Mouse (Mus musculus) lung, embryonic 14.5 days (tissue): Measurements from ENCODE around the gene Dhx35. TPM values are rescaled to one million over a fixed set of nuclear protein-coding genes. Genes with fewer than 3 reads are reported as not detected.
A peak's percentile ranks its signal among the peaks of the same experiment; 100 is the strongest.

Experiments used
- ATAC-seq: fragments of 200-750 bp; cut with Nextera tagmentation; 2 replicates; pipeline ENCODE4 v1.8.0; 2017; ENCODE audit warnings: mild to moderate bottlenecking, moderate TSS enrichment, moderate library complexity; ENCODE audit not compliant: insufficient read depth
- DNase-seq: peaks from one replicate; pipeline ENCODE4 v3.0.0-alpha.2; 2015
- H3K27ac ChIP-seq: fragments of 300-500 bp; sonication (generic); 2 replicates; pipeline ENCODE4 v1.5.1; 2014; ENCODE audit warnings: low read depth, mild to moderate bottlenecking, moderate library complexity
- H3K27me3 ChIP-seq: fragments of 300-500 bp; sonication (generic); 2 replicates; pipeline ENCODE4 v1.6.1; 2014; ENCODE audit warnings: low read length, control low read depth; ENCODE audit not compliant: insufficient read depth
- H3K36me3 ChIP-seq: fragments of 300-500 bp; sonication (generic); 2 replicates; pipeline ENCODE4 v1.6.1; 2014; ENCODE audit warnings: control low read depth; ENCODE audit not compliant: insufficient read depth
- H3K4me1 ChIP-seq: fragments of 300-500 bp; sonication (generic); 2 replicates; pipeline ENCODE4 v1.6.1; 2014; ENCODE audit warnings: antibody characterized with exemption, control low read depth; ENCODE audit not compliant: insufficient read depth
- H3K4me2 ChIP-seq: fragments of 300-500 bp; sonication (generic); 2 replicates; pipeline ENCODE4 v1.6.1; 2014; ENCODE audit warnings: mild to moderate bottlenecking
- H3K4me3 ChIP-seq: fragments of 300-500 bp; sonication (generic); 2 replicates; pipeline ENCODE4 v1.5.1; 2014; ENCODE audit warnings: low read depth, low read length
- H3K9ac ChIP-seq: fragments of 300-500 bp; sonication (generic); 2 replicates; pipeline ENCODE4 v1.6.1; 2014
- H3K9me3 ChIP-seq: fragments of 300-500 bp; sonication (generic); 2 replicates; pipeline ENCODE4 v1.6.1; 2016; ENCODE audit warnings: low read depth, low read length, control low read depth
- CTCF ChIP-seq: IDR thresholded peaks from 2 replicates; pipeline ENCODE4 v1.5.1; 2016; ENCODE audit warnings: antibody characterized with exemption, low read depth
- WGBS: fragments of 180-500 bp; shearing (Covaris S2); extraction: QIAGEN DNeasy Blood & Tissue Kit; methylation state at CpG from one replicate; pipeline ENCODE4 v1.1.7; 2014; 5-methylcytosine and 5-hydroxymethylcytosine counted together
- polyA plus RNA-seq: library from polyadenylated mRNA; unstranded; fragments of >200 nt; fragmentation: Nextera tagmentation; extraction: Ambion mirVana; gene quantifications from 2 replicates; pipeline ENCODE4 v1.2.1, GENCODE M21; 2014

The Dhx35 gene
- polyA plus RNA-seq, 1 experiment from 2014 or later: 17.1 TPM

- H3K27me3 ChIP-seq: no peaks in the 10 kb centered on the region
- H3K9ac ChIP-seq: no peak overlapping the region
- no peak for TF ChIP-seq CTCF
- no peak for ATAC-seq
- H3K4me2 ChIP-seq: no peak overlapping the region
- no peak overlapping the region for H3K27ac ChIP-seq
- no peak overlapping the region for H3K4me3 ChIP-seq
- H3K4me1 ChIP-seq: no peaks in the 10 kb centered on the region
- no peaks in the 10 kb centered on the region for H3K9me3 ChIP-seq
- 96% methylated on average over 8 of the region's 8 CpGs for WGBS
- DNase-seq: no peak
- peaks cover 30% of the 10 kb centered on the region for H3K36me3 ChIP-seq
Observed at GRCm38 (mm10) chr2:158800788-158801187, 6.2 kb downstream of the Dhx35 start.

- Histone ChIP-seq H3K4me3 (no peak overlapping the region), H3K9ac (no peak overlapping the region), H3K27me3 (no peaks in the 10 kb centered on the region), H3K4me2 (no peak overlapping the region), H3K27ac (no peak overlapping the region), H3K9me3 (no peaks in the 10 kb centered on the region), H3K4me1 (no peaks in the 10 kb centered on the region), H3K36me3 (peaks cover 40% of the 10 kb centered on the region)
- no peak for DNase-seq
- no peak for TF ChIP-seq CTCF
- no peak for ATAC-seq
- 83% methylated on average over 8 of the region's 8 CpGs for WGBS
Observed at GRCm38 (mm10) chr2:158803575-158803974, 9.0 kb downstream of the Dhx35 start.

- no peak overlapping the region for H3K9ac ChIP-seq
- no peaks in the 10 kb centered on the region for H3K4me1 ChIP-seq
- no peaks in the 10 kb centered on the region for H3K9me3 ChIP-seq
- H3K36me3 ChIP-seq: peaks cover 49% of the 10 kb centered on the region
- DNase-seq: no peak
- H3K4me3 ChIP-seq: no peak overlapping the region
- TF ChIP-seq CTCF: no peak
- H3K27me3 ChIP-seq: no peaks in the 10 kb centered on the region
- no peak for ATAC-seq
- H3K4me2 ChIP-seq: no peak overlapping the region
- no peak overlapping the region for H3K27ac ChIP-seq
Observed at GRCm38 (mm10) chr2:158815686-158816085, 21.1 kb downstream of the Dhx35 start.

GRCm38 (mm10) chr2:158816239-158816638 is 21.6 kb downstream of the Dhx35 start:
- Histone ChIP-seq H3K4me2 (no peak overlapping the region), H3K9me3 (no peaks in the 10 kb centered on the region), H3K9ac (no peak overlapping the region), H3K4me3 (no peak overlapping the region), H3K27me3 (no peaks in the 10 kb centered on the region), H3K4me1 (no peaks in the 10 kb centered on the region), H3K36me3 (peaks cover 53% of the 10 kb centered on the region), H3K27ac (no peak overlapping the region)
- no peak for DNase-seq
- no peak for ATAC-seq
- no peak for TF ChIP-seq CTCF
- 89% methylated on average over 4 of the region's 4 CpGs for WGBS

GRCm38 (mm10) chr2:158817708-158818107 is 23.1 kb downstream of the Dhx35 start:
- peaks cover 61% of the 10 kb centered on the region for H3K36me3 ChIP-seq
- WGBS: 70% methylated on average over 8 of the region's 8 CpGs

GRCm38 (mm10) chr2:158828124-158828523 is 33.5 kb downstream of the Dhx35 start:
- H3K9me3 ChIP-seq: no peaks in the 10 kb centered on the region
- WGBS: 80% methylated on average over 2 of the region's 2 CpGs
- no peak overlapping the region for H3K4me2 ChIP-seq
- H3K27me3 ChIP-seq: no peaks in the 10 kb centered on the region
- H3K9ac ChIP-seq: no peak overlapping the region
- TF ChIP-seq CTCF: no peak; the same call in 1 of the 2 replicates
- H3K36me3 ChIP-seq: peaks cover 63% of the 10 kb centered on the region
- no peaks in the 10 kb centered on the region for H3K4me1 ChIP-seq
- peak; percentile 13 for DNase-seq
- no peak overlapping the region for H3K27ac ChIP-seq
- ATAC-seq: no peak
- H3K4me3 ChIP-seq: no peak overlapping the region

More at GRCm38 (mm10) chr2:158817708-158818107, 23.1 kb downstream of the Dhx35 start:
- H3K9me3 ChIP-seq: no peaks in the 10 kb centered on the region
- H3K4me3 ChIP-seq: no peak overlapping the region
- no peak overlapping the region for H3K27ac ChIP-seq
- no peak for TF ChIP-seq CTCF
- DNase-seq (no peak), ATAC-seq (no peak)
- H3K4me1 ChIP-seq: no peaks in the 10 kb centered on the region
- H3K9ac ChIP-seq: no peak overlapping the region
- no peak overlapping the region for H3K4me2 ChIP-seq
- no peaks in the 10 kb centered on the region for H3K27me3 ChIP-seq

GRCm38 (mm10) chr2:158829746-158830145 is 35.1 kb downstream of the Dhx35 start:
- H3K4me2 ChIP-seq: no peak overlapping the region
- TF ChIP-seq CTCF: no peak

GRCm38 (mm10) chr2:158833221-158833620 is 38.6 kb downstream of the Dhx35 start:
- Histone ChIP-seq H3K4me2 (no peak overlapping the region), H3K36me3 (peaks cover 80% of the 10 kb centered on the region), H3K4me3 (no peak overlapping the region), H3K4me1 (no peaks in the 10 kb centered on the region), H3K27me3 (no peaks in the 10 kb centered on the region), H3K9me3 (no peaks in the 10 kb centered on the region), H3K9ac (no peak overlapping the region), H3K27ac (no peak overlapping the region)
- 82% methylated on average over 5 of the region's 5 CpGs for WGBS
- ATAC-seq (no peak), DNase-seq (no peak)
- TF ChIP-seq CTCF: no peak

More at GRCm38 (mm10) chr2:158829746-158830145, 35.1 kb downstream of the Dhx35 start:
- H3K4me1 ChIP-seq: no peaks in the 10 kb centered on the region
- WGBS: 76% methylated on average over 6 of the region's 6 CpGs
- H3K27me3 ChIP-seq: no peaks in the 10 kb centered on the region
- H3K36me3 ChIP-seq: peaks cover 72% of the 10 kb centered on the region
- no peak overlapping the region for H3K4me3 ChIP-seq
- H3K9me3 ChIP-seq: no peaks in the 10 kb centered on the region
- no peak overlapping the region for H3K9ac ChIP-seq
- no peak overlapping the region for H3K27ac ChIP-seq
- DNase-seq: no peak
- ATAC-seq: no peak
